Mouse (Mus musculus): Measurements from ENCODE around the gene Kcnc1. TPM values are rescaled to one million over a fixed set of nuclear protein-coding genes. Genes with fewer than 3 reads are reported as not detected.

The Kcnc1 gene
- polyA plus RNA-seq, 1 experiment: not detected

DNA sequence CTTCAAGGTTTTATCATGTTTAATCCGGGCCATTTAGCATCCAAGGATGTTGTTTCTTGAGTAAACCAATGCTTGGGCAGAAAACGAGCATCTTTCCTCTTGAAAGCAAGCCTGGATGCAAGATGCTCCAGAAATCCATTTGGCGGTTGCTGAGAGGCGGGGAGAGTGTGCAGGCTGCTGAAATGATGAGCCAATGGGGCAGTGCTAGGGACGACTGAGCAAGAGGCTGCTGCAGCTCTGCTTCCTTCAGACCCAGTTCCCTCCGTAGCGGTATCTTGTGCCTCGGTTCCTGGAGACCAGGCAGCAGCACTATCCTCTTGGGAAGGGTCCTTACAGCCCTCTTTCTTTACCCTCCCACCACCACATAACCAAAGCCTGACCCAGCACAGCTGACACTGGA lies 66.0 kb downstream of the Kcnc1 start:
- TF ChIP-seq GATA1 (IDR thresholded peaks at IDR 0.05; ENCODE audit: borderline replicate concordance, low read length) (no peak), FLI1 (IDR thresholded peaks at IDR 0.05; ENCODE audit: low read length) (no peak)
- no peaks in the 10 kb centered on the region for H3K36me3 ChIP-seq (replicated peaks; ENCODE audit: low read length)
- H3K27me3 ChIP-seq (replicated peaks): peaks cover 51% of the 10 kb centered on the region
- peaks cover 15% of the 10 kb centered on the region for H3K9me3 ChIP-seq
- peaks cover 46% of the 10 kb centered on the region for H3K4me1 ChIP-seq
- H3K4me3 ChIP-seq (replicated peaks): no peak overlapping the region

DNA sequence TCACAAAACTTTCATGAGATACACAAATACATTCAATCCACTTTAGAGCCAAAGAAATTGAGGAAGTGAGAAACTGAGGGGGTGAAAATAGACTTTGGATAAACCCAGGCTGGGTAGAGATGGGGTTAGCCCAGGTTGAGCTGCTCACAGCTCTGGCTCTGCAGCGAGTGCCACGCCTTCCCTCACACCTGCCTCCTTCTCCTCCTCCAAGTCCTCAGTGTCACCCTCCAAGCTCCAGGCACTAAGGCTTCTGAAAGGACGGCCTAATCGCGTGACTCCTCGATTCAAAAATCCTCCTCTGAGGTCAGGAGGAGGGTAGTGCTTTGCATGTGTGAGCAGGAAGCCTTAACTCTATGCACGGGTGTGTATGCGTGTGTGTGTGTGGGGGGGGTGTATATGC lies 66.8 kb downstream of the Kcnc1 start:
- TF ChIP-seq FLI1 (IDR thresholded peaks at IDR 0.05; ENCODE audit: low read length): no peak
- TF ChIP-seq GATA1 (IDR thresholded peaks at IDR 0.05; ENCODE audit: borderline replicate concordance, low read length): no peak
- H3K4me1 ChIP-seq: peaks cover 46% of the 10 kb centered on the region
- peaks cover 49% of the 10 kb centered on the region for H3K27me3 ChIP-seq (replicated peaks)
- no peaks in the 10 kb centered on the region for H3K36me3 ChIP-seq (replicated peaks; ENCODE audit: low read length)
- H3K4me3 ChIP-seq (replicated peaks): no peak overlapping the region
- H3K9me3 ChIP-seq: peaks cover 14% of the 10 kb centered on the region

DNA sequence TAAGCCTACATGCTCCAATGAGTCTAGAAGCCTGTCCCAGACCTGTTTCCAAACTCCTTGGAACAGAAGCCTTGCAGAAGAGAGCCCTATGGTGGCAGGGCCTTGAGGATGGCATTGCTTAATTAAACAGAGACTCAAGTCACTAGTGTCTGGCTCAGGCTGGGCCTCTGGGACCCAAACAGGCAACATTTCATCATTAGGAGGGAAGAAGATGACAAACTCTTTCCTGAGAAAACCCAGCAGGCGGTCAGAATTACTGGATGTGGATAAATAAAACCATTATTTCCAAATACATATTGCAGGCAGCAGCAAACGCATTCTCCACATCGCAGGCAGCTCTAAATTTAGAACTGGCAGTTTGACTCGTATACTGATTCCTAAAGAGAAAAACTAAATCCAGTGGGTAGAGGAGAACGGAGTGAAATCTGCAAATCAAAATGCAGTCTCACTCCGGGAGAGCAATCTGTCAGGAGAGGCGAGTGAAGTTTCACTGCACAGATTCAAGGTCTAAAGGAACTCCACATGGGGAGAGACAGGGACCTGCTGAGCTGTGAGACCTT lies 70.2 kb downstream of the Kcnc1 start:
- TF ChIP-seq GATA1 (IDR thresholded peaks at IDR 0.05; ENCODE audit: borderline replicate concordance, low read length) (no peak), FLI1 (IDR thresholded peaks at IDR 0.05; ENCODE audit: low read length) (no peak)
- H3K4me1 ChIP-seq: peaks cover 50% of the 10 kb centered on the region
- H3K4me3 ChIP-seq (replicated peaks): no peak overlapping the region
- no peaks in the 10 kb centered on the region for H3K9me3 ChIP-seq
- peaks cover 33% of the 10 kb centered on the region for H3K27me3 ChIP-seq (replicated peaks)
- H3K36me3 ChIP-seq (replicated peaks; ENCODE audit: low read length): no peaks in the 10 kb centered on the region

DNA sequence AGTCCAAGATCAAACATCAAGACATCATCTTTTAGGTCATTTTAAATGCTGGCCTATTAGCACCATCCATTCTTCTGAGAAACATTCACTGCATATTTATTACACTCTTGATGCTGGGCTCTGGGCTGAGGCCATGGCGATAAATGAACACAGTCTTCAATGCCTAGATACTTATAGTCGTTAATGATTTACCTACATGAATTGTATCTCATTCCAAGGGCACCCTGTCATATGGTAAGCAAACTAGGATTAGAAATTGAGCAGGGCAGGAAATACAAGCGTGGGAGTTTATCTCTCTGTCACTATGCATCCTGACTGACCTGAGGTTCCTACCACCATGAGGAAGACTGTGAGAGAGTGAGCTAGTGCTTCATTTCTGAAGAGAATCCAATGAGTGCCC lies 73.2 kb downstream of the Kcnc1 start:
- TF ChIP-seq GATA1 (IDR thresholded peaks at IDR 0.05; ENCODE audit: borderline replicate concordance, low read length): no peak
- TF ChIP-seq FLI1 (IDR thresholded peaks at IDR 0.05; ENCODE audit: low read length): no peak

DNA sequence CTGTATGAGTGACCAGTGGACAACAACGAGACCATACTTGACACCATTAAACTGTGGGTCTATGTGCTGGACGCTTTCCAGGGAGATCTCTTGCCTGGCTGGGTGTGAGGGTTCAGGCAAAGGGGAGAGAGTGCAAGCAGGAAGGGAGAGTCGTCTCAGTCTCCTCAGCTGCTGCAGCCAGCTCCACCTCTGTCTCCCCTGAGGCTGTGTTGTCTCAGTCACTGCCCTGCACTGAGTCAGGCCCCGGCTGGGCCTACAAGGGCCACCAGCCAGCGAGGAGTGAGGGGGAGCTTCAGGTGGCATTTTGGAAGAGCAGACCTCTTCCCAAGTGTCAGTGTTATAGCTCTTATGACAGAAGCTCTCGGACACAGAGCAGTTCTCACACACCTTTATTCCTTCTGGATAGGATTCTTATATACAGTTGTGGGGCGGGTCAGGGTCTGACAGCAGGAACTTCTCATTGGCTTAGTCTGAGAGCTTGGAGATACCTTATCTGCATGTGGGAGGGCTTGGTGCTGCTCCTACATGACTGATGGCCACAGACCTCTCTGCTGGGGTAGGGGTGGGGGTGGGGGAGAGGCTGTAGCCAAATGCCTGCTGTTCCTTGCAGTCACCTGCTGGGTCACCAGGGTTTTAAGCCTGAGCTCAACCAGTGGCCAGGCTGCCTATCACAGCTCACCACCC lies 74.9 kb downstream of the Kcnc1 start:
- Histone ChIP-seq H3K4me1 (peaks cover 31% of the 10 kb centered on the region), H3K36me3 (replicated peaks; ENCODE audit: low read length) (no peaks in the 10 kb centered on the region), H3K27me3 (replicated peaks) (peaks cover 14% of the 10 kb centered on the region), H3K9me3 (no peaks in the 10 kb centered on the region), H3K4me3 (replicated peaks) (peak overlapping the region; percentile 18)
- TF ChIP-seq FLI1 (IDR thresholded peaks at IDR 0.05; ENCODE audit: low read length) (no peak), GATA1 (IDR thresholded peaks at IDR 0.05; ENCODE audit: borderline replicate concordance, low read length) (no peak)

More for the DNA sequence above, 73.2 kb downstream of the Kcnc1 start:
- no peaks in the 10 kb centered on the region for H3K9me3 ChIP-seq
- no peaks in the 10 kb centered on the region for H3K36me3 ChIP-seq (replicated peaks; ENCODE audit: low read length)
- peaks cover 26% of the 10 kb centered on the region for H3K27me3 ChIP-seq (replicated peaks)
- H3K4me1 ChIP-seq: peaks cover 40% of the 10 kb centered on the region
- no peak overlapping the region for H3K4me3 ChIP-seq (replicated peaks)

DNA sequence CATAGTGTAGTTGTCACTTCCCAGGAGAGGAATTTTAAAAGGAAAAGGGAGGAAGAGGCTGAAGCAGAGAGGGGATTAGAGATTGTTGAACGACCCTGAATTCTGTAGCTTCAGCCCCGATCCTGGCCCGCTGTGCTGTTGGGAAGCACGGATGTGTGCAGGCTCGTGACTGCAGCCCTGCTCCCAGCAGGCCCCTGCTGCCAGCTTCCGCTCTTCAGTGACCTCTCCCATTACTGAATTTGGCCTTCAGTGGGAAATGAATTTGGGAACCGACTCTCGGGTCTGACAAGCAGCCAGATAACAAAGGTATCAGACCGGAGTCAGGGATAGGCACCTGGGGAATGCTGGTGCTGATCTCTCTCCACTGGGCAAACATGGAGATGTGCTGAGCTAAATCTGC lies 76.8 kb downstream of the Kcnc1 start:
- H3K9me3 ChIP-seq: no peaks in the 10 kb centered on the region
- peaks cover 37% of the 10 kb centered on the region for H3K4me1 ChIP-seq
- TF ChIP-seq FLI1 (IDR thresholded peaks at IDR 0.05; ENCODE audit: low read length): no peak
- TF ChIP-seq GATA1 (IDR thresholded peaks at IDR 0.05; ENCODE audit: borderline replicate concordance, low read length): no peak
- no peak overlapping the region for H3K4me3 ChIP-seq (replicated peaks)
- H3K36me3 ChIP-seq (replicated peaks; ENCODE audit: low read length): no peaks in the 10 kb centered on the region
- H3K27me3 ChIP-seq (replicated peaks): peaks cover 4% of the 10 kb centered on the region

DNA sequence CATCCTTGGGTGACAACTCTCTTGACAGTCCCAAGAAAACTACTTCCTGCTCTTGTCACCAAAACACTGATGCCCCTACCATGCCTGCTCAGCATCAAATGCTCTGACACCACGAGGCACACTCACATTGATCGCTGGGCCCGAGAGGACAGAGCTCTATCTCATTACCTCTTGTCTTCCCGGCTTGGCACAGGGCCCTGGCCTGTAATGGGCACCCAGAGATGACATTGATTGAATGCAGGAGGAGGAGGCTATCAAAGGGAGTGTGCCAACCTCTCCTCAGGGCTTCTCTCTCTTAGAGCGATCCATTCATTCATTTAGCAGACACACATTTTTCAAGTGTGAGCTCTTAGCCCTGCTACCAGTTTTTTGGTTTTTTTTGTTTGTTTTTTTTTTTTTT lies 79.2 kb downstream of the Kcnc1 start:
- Histone ChIP-seq H3K27me3 (replicated peaks) (peaks cover 4% of the 10 kb centered on the region), H3K4me3 (replicated peaks) (no peak overlapping the region), H3K4me1 (peaks cover 25% of the 10 kb centered on the region), H3K9me3 (no peaks in the 10 kb centered on the region), H3K36me3 (replicated peaks; ENCODE audit: low read length) (no peaks in the 10 kb centered on the region)
- TF ChIP-seq GATA1 (IDR thresholded peaks at IDR 0.05; ENCODE audit: borderline replicate concordance, low read length) (no peak), FLI1 (IDR thresholded peaks at IDR 0.05; ENCODE audit: low read length) (no peak)

DNA sequence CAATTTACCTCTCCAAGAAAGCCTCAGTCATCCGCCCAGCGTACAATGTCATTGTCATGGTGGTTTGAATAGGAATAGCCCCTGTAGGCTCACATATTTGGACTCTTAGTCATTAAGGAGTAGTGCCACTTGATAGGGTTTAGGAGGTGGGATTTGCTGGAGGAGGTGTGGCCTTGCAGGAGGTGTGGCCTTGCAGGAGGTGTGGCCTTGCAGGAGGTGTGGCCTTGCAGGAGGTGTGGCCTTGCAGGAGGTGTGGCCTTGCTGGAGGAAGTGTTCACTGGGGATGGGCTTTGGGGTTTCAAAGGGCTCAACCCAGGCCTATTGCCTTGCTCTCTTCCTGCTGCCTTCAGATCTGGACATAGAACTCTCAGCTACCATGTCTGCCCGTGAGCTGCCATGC lies 81.2 kb downstream of the Kcnc1 start:
- H3K9me3 ChIP-seq: no peaks in the 10 kb centered on the region
- no peak for TF ChIP-seq FLI1 (IDR thresholded peaks at IDR 0.05; ENCODE audit: low read length)
- no peak for TF ChIP-seq GATA1 (IDR thresholded peaks at IDR 0.05; ENCODE audit: borderline replicate concordance, low read length)
- no peak overlapping the region for H3K4me3 ChIP-seq (replicated peaks)
- peaks cover 17% of the 10 kb centered on the region for H3K4me1 ChIP-seq
- peaks cover 4% of the 10 kb centered on the region for H3K27me3 ChIP-seq (replicated peaks)
- H3K36me3 ChIP-seq (replicated peaks; ENCODE audit: low read length): no peaks in the 10 kb centered on the region

DNA sequence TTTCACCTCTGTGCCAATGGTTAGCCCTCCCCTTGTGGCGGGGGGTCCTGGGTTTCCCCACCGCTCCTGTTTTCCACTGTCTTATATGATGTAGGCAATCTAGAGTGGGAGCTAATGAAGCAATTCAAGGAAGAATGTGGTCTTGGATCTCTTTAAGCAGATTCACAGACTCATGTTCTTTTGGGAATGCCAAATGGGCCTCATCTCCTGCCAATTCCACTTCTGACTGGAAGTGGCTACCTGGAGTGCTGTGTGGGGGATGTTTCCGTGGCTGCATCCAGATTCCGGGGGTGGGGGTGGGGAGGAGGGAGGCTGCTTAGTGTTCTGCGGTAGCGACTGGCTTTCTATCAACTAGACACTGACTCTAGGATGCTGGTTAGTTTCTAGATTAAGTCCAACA lies 83.5 kb downstream of the Kcnc1 start:
- H3K27me3 ChIP-seq (replicated peaks): peaks cover 2% of the 10 kb centered on the region
- no peaks in the 10 kb centered on the region for H3K9me3 ChIP-seq
- H3K36me3 ChIP-seq (replicated peaks; ENCODE audit: low read length): no peaks in the 10 kb centered on the region
- H3K4me3 ChIP-seq (replicated peaks): no peak overlapping the region
- H3K4me1 ChIP-seq: peaks cover 21% of the 10 kb centered on the region
- TF ChIP-seq FLI1 (IDR thresholded peaks at IDR 0.05; ENCODE audit: low read length) (no peak), GATA1 (IDR thresholded peaks at IDR 0.05; ENCODE audit: borderline replicate concordance, low read length) (no peak)

DNA sequence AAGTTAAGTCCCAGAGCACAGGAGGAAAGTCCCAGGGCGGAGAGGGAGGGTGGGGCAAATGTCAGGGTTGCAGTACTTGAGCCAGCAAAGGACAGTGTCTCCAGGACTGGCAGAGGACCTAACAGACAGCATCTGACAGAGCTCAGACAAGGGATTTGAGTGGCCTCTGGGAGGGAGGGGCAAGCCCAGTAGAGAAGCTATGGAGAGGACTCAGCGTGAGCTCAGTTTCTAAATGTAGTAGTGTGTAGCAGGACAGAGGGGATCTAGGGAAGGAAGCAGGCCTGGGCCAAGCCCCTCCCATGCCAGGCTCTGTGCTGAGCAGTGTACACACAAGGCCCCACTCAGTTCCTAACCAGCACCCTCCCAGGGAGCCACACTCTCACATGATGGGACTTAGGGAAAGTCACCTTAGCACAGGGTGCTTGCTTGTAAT lies 85.8 kb downstream of the Kcnc1 start:
- TF ChIP-seq GATA1 (IDR thresholded peaks at IDR 0.05; ENCODE audit: borderline replicate concordance, low read length) (no peak), FLI1 (IDR thresholded peaks at IDR 0.05; ENCODE audit: low read length) (no peak)
- Histone ChIP-seq H3K4me1 (peaks cover 19% of the 10 kb centered on the region), H3K9me3 (no peaks in the 10 kb centered on the region), H3K27me3 (replicated peaks) (peaks cover 4% of the 10 kb centered on the region), H3K4me3 (replicated peaks) (no peak overlapping the region), H3K36me3 (replicated peaks; ENCODE audit: low read length) (no peaks in the 10 kb centered on the region)

Data from megakaryocyte, embryonic 14.5 days (primary cell).